Mouse (Mus musculus): ENCODE measurements at regions not wholly inside any gene's neighbourhood (a gene's known extent, or its start where the extent isn't known, plus 50 kb on each side); places are given as distances from the start of the nearest gene placed in this dataset.

- TF ChIP-seq CTCF (conservative IDR thresholded peaks at IDR 0.05; ENCODE audit: low read length) = no peak
- no peak for TF ChIP-seq NANOG (IDR thresholded peaks at IDR 0.05; ENCODE audit: borderline replicate concordance, low read length)
Measured at GRCm38 (mm10) chr6:144922762-144923161, 141.0 kb upstream of the Sox5 start.
